Mouse (Mus musculus) ovary, postnatal 36 days (tissue): ENCODE measurements at regions not wholly inside any gene's neighbourhood (a gene's known extent, or its start where the extent isn't known, plus 50 kb on each side); places are given as distances from the start of the nearest gene placed in this dataset.

Experiments
- DNase-seq: peaks from one replicate; pipeline ENCODE4 v3.0.0; 2022; ENCODE audit warnings: low spot score, mixed read lengths

DNA sequence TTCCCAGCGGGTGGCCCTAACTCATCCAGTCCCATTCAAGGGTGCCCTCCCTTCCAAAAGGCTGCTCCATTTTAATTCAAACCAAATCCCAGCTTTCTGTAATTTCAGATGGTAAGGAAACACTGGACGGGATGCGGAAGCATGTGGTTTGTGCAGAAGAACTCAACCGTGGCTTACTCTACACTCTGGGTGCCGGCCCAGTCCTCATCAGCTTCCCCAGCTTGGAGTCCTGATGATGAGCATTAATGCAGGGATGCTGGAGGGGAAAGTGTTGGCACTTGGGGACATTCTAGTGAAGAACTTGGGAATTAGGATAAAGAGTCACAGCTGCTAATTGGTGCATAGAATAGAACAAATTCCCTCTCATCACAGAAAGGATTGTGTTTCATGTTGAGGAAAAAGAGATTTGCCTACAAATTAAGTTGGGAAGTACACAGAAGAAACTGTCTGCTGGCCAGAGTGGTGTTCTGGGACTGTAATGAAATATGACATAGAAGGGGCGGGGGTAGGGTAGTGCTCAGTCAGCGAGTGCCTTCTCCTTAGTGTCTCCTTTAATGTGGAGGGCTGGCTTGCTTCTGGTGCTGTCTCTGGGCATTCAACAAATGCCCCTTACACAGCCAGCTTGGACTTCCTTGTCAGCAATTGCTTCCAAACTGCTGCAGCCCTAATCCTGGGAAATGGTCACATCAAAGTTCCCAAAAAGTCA lies 285.0 kb upstream of the Bmper start:
- no peak for DNase-seq

DNA sequence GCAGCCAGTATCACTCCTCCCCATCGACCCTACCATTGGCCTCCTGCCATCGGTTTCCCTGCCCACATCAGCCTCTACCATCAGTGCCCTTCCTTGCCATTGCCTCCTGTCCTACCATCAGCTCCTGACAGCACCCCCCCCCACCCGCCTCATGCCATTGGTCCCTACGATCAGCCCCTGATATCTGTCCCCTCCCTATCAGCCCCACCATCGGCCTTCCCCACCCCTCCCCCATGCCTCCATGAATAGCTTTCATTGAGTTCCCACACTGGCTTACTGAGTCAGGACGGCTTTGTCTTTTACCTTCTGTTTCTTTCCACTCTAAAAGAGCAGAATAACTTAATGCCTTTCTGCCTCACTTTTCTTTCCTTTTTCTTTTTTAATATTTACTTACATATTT lies 277.9 kb upstream of the Bmper start:
- DNase-seq, result no peak

DNA sequence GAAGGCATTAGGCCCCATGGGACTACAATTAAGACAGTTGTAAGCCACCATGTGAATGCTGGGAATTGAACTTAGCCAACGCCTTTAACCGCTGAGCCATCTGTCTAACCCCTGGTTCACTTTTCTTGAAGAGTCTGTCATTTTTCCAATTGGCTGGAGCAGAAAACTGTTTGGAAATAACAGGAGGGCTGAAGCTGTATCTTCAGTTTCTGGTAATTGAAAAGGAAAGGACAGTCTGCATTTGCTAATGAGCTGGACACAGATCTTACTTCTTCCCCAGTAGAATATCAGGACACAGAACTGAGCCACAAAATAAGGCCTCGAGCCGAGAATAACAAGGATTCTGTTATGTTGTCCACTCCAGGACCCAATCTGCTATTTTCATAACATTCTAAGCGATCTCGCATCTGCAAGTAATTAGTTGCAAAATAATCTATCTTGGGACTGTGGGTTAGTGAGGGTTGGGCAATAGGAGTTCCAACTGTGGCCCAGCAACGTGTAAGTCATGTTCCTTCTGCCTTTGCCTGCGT lies 277.4 kb upstream of the Bmper start:
- DNase-seq, result no peak

- DNase-seq, result no peak
These were observed 270.1 kb upstream of the Bmper start for GRCm38 (mm10) chr9:22952571-22953442.

- DNase-seq, result no peak
These were observed 260.5 kb upstream of the Bmper start for GRCm38 (mm10) chr9:22962269-22962815.

GRCm38 (mm10) chr9:22971312-22971711 lies 251.6 kb upstream of the Bmper start:
- DNase-seq, result no peak

DNA sequence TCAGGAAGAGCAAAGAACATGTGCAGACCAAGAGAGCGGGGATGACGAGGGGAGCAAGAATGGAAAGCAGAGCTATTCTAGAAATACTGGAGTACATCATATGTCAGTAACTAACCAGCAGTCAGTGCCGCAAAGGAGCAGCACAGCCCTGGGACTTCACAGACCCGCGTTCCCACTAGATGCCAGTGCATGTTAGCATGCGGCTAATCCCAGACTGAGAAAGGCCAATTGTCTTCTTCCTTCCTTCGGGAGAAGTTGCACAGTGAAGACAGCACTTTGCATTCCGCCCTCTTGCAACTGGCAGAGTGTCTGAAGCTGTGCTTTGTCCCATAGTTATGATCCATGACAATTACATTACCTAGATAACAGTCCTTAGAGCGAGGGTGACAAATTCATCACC lies 246.1 kb upstream of the Bmper start:
- DNase-seq, result no peak

- no peak for DNase-seq
These were observed 243.2 kb upstream of the Bmper start for GRCm38 (mm10) chr9:22979627-22980026.

DNA sequence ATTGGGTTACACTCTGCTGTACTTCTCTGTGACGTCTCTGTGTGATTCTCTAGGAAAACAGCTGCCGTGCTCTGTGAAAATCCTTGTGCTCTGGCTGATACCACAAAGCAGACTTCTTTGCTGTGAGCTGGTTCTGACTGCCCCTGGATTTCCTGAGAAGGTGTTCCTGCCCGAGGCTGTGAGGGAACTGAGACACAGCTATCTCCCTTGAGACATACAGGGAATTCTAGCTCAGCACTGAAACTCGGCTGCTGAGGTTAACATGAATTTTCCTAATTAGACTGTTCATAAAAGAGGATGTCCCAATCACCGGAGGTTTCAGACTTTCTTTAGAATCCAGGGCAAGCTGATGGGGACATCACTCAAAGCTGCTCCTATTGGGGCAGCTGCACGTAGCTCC lies 233.4 kb upstream of the Bmper start:
- no peak for DNase-seq

DNA sequence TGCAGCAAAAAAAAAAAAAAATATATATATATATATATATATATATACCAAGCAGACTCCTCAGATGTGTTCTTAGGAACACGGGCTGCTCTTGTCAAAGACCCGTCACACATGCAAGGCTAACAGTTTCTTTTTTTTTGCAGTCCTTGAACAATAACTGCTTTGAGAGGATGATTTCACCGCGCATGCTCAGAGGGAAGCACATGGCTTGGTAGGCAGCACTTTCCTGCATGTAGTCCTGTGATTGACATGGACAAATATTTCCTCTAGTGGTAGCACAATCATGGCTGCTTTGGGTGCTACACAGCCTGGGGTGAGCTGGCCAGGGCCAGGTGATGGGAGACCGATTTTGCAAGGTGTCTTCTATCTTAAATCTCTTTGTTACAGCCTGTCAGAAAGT lies 229.3 kb upstream of the Bmper start:
- no peak for DNase-seq

- DNase-seq, result no peak
These were observed 227.3 kb upstream of the Bmper start for GRCm38 (mm10) chr9:22995564-22995963.

DNA sequence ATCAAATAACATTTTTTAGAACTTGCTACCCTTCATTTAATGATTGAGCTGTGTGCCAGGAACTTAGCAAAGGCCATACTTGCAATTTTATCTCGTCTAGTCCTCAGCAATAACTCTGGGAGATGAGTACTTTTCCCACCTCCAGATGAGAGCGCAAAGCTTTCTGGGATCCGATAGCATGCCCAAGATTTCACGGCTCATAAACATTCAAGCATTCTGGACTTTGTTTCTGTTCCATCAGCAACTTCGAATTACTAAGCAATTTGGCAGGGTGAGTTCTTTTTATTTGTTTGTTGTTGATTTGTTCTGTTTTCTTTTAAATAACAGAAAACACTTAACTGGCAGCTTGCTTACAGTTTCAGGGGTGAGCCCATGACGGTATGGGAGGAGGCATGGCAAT lies 224.6 kb upstream of the Bmper start:
- no peak for DNase-seq

DNA sequence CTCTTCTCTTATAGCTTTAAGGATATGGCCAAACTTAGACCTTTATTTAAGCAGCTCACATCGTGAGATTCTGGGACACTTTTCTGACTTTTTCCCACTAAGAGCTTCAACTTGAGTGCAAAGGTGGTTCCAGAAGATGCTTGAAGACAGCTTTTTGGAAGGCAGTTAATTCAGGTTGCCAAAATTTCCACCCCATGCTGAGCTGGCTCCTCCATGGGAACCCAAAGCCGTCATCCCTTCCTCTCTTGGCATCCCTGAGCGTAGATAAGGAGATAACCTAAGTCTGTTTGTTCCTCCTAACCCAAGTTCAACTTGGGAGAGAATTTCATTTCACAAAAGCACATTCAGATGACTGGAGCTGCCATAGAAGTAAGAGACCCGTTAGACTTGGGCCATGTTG lies 223.7 kb upstream of the Bmper start:
- no peak for DNase-seq

DNA sequence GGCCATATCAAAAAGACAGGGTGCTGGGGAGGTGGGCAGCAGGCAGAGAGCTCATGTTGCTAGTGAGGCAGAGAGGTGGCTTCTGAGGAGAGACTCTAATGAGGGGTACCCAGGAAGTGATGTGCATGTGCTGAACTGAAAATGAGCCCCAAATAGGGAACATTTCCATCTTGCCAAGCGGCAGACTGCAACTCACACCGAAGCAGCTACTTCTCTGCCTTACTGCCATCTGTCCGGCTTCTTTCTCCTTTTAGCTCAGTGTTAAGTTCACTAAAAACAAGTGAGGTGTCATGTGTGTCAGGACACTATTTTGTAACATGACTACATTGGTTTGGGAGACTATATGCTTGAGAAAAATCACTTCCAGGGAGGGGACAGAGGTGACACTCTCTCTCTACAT lies 222.7 kb upstream of the Bmper start:
- no peak for DNase-seq

- no peak for DNase-seq
These were observed 219.4 kb upstream of the Bmper start for GRCm38 (mm10) chr9:23003195-23004061.

GRCm38 (mm10) chr9:23005005-23005404 lies 217.9 kb upstream of the Bmper start:
- no peak for DNase-seq

DNA sequence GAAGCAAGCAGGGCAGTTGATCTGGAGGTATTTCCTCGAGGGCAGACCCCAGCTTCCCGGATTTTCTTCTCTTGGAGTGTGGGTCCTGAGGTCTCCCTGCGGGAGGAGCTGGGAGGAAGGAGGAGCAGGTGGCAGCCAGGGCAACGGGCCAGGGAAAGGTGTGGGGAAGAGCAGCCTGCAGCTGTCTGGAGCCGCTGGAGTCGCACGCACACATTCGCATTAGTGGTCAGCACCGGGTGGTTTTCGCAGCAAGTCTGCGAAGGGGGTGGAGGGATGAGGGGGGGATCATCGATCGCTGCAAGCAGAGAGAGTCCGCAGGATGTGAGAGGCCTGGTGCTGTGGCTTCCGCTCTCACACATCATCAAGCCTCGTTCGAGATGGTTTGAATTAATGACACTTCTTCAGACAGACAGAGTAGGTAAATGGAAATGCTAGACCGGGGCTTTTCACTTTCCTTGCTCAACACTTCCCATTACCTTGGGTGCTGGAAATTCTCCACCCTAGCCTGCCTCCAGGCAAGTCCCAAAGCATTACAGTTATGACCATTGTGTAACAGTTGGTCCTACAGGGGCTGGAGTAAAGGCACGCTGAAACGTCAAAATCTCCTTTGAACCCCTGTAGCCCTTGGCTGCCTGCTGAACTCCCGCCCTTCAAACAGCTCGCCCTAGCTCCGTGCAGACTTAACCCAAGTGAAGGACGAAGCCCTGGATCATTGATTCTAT lies 213.3 kb upstream of the Bmper start:
- no peak for DNase-seq

DNA sequence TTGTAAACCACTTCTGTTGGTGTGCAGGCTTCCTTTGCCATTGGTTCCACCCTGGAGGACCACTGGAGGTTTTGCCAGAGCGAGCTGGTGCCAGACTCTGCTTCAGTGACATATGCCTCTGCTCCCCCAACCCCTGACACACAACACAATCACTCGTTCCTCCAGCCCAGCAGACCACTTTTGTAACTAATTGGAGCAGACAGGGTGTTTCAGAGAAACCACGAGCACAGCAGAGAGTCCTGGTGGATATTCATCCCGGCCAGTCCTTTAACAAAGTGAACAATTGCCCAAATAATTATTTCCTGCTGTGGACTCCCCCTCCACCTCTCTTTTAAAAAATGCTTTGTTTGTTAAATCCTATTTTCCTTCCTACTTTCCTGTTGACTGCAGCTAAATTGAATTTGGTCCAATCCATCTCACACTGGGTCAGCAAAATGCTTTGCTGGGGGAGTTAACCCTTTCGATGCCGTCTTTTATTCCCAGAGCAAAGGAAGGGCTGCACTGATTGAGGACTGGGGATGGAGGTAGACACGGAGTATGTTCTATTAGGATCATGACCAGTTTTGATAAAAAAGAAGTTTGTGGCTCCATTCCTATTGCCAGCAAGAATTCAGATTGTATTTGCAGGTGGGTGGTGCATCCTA lies 211.4 kb upstream of the Bmper start:
- DNase-seq, result no peak

- no peak for DNase-seq
These were observed 210.7 kb upstream of the Bmper start for GRCm38 (mm10) chr9:23012130-23012529.

GRCm38 (mm10) chr9:23016733-23017132 lies 206.1 kb upstream of the Bmper start:
- no peak for DNase-seq

GRCm38 (mm10) chr9:23024061-23024460 lies 198.8 kb upstream of the Bmper start:
- no peak for DNase-seq
